Mouse (Mus musculus) stomach, postnatal 0 days (tissue): ENCODE measurements at regions not wholly inside any gene's neighbourhood (a gene's known extent, or its start where the extent isn't known, plus 50 kb on each side); places are given as distances from the start of the nearest gene placed in this dataset.

Experiments
- CTCF ChIP-seq: IDR thresholded peaks from 2 replicates; pipeline ENCODE4 v1.5.1; 2016; ENCODE audit warnings: antibody characterized with exemption, low read depth, mild to moderate bottlenecking, moderate library complexity
- EP300 ChIP-seq: optimal IDR thresholded peaks from 2 replicates; pipeline ENCODE3; 2016; ENCODE audit warnings: antibody characterized with exemption

DNA sequence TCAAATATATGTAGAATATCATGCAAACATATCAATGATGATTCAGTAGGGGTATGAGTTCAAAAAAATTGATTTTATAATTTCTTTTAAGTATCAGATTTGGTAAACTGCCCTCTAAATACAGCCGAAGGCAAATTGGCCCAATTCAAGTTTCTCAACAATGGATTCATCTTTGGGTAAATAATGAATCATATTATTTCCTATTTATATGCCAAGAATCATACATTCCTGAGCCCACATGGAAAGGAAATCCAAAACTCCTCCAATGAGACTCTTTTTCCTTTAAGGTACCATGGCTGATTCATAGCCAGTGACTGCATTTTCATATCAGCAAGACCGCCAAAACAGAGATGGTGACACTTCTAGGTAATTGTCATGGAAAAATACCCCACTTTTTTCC lies 472.4 kb upstream of the Mpdz start:
- TF ChIP-seq EP300 = no peak
- TF ChIP-seq CTCF = no peak
